Mouse (Mus musculus) Patski (cell line): ENCODE results near the gene Ndst2. TPM values are rescaled to one million over a fixed set of nuclear protein-coding genes. Genes with fewer than 3 reads are reported as not detected.

Source experiments
- ATAC-seq: fragments of 100-300 bp; one replicate; pipeline ENCODE4 v1.8.0; 2021
- CTCF ChIA-PET: fragments of 350-600 bp; sonication (Branson Sonifier 250); formaldehyde crosslinking; loops from one replicate; lab custom pipeline; 2022; ENCODE audit warnings: inconsistent platforms; lab: Charles Lee
- POLR2A ChIA-PET: fragments of 350-600 bp; sonication (Branson Sonifier 250); formaldehyde crosslinking; loops from one replicate; lab custom pipeline; 2022; ENCODE audit warnings: antibody characterized with exemption, inconsistent platforms; lab: Charles Lee
- DNase-seq: peaks from one replicate; pipeline ENCODE4 v3.0.0-alpha.2; 2011; ENCODE audit warnings: low read depth, low spot score
- H3K27me3 ChIP-seq: fragments of 371-371 bp; one replicate; pipeline ENCODE4 v1.5.1; 2021
- CTCF ChIP-seq: fragments of 100-300 bp; IDR thresholded peaks from one replicate; pipeline ENCODE4 v1.5.1; 2021
- in situ Hi-C: fragments of 300-500 bp; cut with MboI; formaldehyde crosslinking; loops from 3 replicates; pipeline ENCODE4 v1.11.1; 2018; ENCODE audit warnings: low pct_unique_long_range_greater_than_20kb, mixed read lengths
- polyA plus RNA-seq: library from polyadenylated mRNA; unstranded; gene quantifications from one replicate; pipeline ENCODE4 v1.2.3, GENCODE M21; 2021

Gene Ndst2
- polyA plus RNA-seq, 1 experiment from 2014 or later, result 44.6 TPM

DNA sequence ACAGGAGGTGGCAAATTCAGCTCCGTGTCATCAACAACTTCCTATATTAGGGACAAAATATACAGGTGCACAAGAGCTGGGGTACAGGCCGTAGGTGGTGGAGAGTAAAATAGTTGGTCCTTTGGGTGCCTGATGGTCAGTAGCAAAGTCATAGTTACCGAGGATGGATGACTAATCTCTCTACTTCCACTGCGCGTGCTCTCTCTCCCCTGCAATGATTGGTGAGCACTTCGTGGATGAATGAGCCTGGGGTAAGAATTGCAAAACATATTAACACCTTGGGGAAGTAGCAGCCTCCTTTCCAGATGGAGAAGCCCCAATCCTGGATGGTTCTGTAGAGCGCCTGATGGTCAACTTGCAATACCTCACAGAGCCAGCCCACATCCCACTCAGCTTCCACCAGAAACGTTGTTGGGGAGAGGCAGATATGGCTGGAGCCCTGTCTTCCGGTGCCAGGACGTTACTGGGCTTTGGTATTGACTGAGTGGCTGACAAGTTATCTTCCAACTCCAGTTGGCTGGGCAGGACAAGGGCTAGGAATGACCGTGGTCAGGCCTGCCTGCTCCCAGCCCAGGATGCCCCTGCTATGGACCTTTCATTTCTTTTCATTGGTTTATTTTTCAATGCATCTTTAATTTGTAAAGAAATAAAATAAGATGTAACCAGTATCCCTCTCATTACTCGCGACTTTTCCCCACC is 40.0 kb downstream of the Ndst2 start:
- CTCF ChIA-PET, result interaction anchor here (1.8 kb wide), 1 partner anchor 12 kb away, joined by 6 read pairs; no protein-coding TSS in a partner anchor
- H3K27me3 ChIP-seq, result no peaks in the 10 kb centered on the region
- ATAC-seq (peak; percentile 28), DNase-seq (no peak)
- in situ Hi-C loops, result no loop called here
- TF ChIP-seq CTCF, result no peak
- POLR2A ChIA-PET, result interaction anchor here (0.9 to 1.9 kb wide), 5 partner anchors 9 to 20 kb away, joined by 3 to 5 read pairs (median 4); partner anchors contain the start of gene Chchd1

- H3K27me3 ChIP-seq, result no peaks in the 10 kb centered on the region
- TF ChIP-seq CTCF, result no peak
- CTCF ChIA-PET, result interaction anchor here (0.7 to 1.8 kb wide), 3 partner anchors 9 to 24 kb away, joined by 3 to 6 read pairs (median 4); no protein-coding TSS in a partner anchor
- POLR2A ChIA-PET, result interaction anchor here (1.2 to 1.9 kb wide), 4 partner anchors 9 to 21 kb away, joined by 3 to 5 read pairs (median 4); partner anchors contain the start of gene Chchd1
- in situ Hi-C loops, result no loop called here
- ATAC-seq, result no peak
- no peak for DNase-seq
Observed at GRCm38 (mm10) chr14:20693589-20694101, 40.7 kb downstream of the Ndst2 start.

DNA sequence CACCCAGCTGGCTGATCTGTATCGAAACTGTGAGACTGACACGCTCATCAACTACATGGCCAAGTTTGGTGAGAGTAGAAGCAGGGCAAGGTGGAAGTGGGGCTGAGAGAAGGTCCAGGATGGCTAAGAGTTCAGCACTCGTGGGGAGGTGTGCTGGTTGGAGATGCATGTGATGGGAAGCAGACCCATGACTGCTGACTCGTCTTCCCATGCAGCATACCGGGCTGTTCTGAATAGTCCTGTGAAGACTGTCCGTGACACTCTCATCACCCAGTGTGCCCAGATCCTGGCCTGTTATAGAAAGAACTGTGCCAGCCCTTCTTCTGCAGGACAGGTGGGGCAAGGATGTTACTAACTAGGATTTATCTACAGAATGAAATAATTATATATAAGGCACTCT is 42.6 kb downstream of the Ndst2 start:
- ChIA-PET POLR2A (no interaction called here), CTCF (no interaction called here)
- H3K27me3 ChIP-seq, result no peaks in the 10 kb centered on the region
- DNase-seq (no peak), ATAC-seq (no peak)
- in situ Hi-C loops, result no loop called here
- no peak for TF ChIP-seq CTCF

DNA sequence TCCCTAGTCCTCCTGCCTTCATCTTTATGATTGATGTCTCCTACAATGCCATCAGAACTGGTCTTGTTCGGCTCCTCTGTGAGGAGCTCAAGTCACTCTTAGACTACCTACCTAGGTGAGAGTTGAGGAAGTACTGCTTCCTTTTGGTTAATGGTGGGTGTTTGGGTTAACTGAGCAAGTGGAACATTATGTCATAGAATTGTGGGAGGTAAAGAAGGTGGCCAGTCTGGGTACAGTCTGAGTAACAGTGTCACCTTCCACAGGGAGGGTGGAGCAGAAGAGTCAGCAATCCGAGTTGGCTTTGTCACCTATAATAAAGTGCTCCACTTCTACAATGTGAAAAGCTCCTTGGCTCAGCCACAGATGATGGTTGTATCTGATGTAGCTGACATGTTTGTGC is 45.4 kb downstream of the Ndst2 start:
- ChIA-PET POLR2A (no interaction called here), CTCF (no interaction called here)
- in situ Hi-C loops, result no loop called here
- no peak for TF ChIP-seq CTCF
- ATAC-seq (no peak), DNase-seq (no peak)
- H3K27me3 ChIP-seq, result no peaks in the 10 kb centered on the region

DNA sequence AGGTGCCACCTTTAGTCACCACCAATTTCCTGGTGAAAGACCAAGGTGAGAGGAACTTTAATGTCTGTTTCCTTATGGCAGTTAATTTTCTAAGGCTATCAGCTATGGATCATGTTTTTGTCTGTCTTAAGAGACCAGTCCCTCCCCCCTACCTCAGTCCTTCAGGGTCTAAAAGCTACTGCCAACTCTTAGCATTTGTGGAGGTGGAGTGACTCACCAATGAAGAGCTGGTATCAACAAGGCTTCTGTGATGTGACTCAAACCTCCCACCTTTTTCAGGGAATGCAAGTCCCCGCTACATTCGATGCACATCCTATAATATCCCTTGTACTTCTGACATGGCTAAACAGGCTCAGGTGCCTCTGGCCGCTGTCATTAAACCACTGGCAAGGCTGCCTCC is 47.8 kb downstream of the Ndst2 start:
- POLR2A ChIA-PET, result no interaction called here
- no peak for ATAC-seq
- CTCF ChIA-PET, result interaction anchor here (1.4 kb wide), 1 partner anchor 10 kb away, joined by 3 read pairs; no protein-coding TSS in a partner anchor
- in situ Hi-C loops, result no loop called here
- no peak for TF ChIP-seq CTCF
- no peak for DNase-seq
- H3K27me3 ChIP-seq, result no peaks in the 10 kb centered on the region

- no peak for ATAC-seq
- DNase-seq, result no peak
- CTCF ChIA-PET, result interaction anchor here (1.6 kb wide), 1 partner anchor 11 kb away, joined by 6 read pairs; no protein-coding TSS in a partner anchor
Observed at GRCm38 (mm10) chr14:20682498-20682897, 51.9 kb downstream of the Ndst2 start.

GRCm38 (mm10) chr14:20681742-20682141 is 52.6 kb downstream of the Ndst2 start:
- no peak for TF ChIP-seq CTCF
- H3K27me3 ChIP-seq, result no peaks in the 10 kb centered on the region
- ChIA-PET POLR2A (no interaction called here), CTCF (interaction anchor here (1.6 kb wide), 1 partner anchor 12 kb away, joined by 6 read pairs; no protein-coding TSS in a partner anchor)
- ATAC-seq, result no peak
- in situ Hi-C loops, result no loop called here
- DNase-seq, result no peak

More at GRCm38 (mm10) chr14:20682498-20682897, 51.9 kb downstream of the Ndst2 start:
- POLR2A ChIA-PET, result interaction anchor here (0.7 to 1.1 kb wide), 3 partner anchors 11 to 249 kb away, joined by 3 read pairs; partner anchors contain the start of gene Fut11
- in situ Hi-C loops, result no loop called here
- no peaks in the 10 kb centered on the region for H3K27me3 ChIP-seq
- TF ChIP-seq CTCF, result no peak

- in situ Hi-C loops, result no loop called here
- DNase-seq, result no peak
- ChIA-PET CTCF (no interaction called here), POLR2A (no interaction called here)
- H3K27me3 ChIP-seq, result no peaks in the 10 kb centered on the region
- no peak for ATAC-seq
- TF ChIP-seq CTCF, result no peak
Observed at GRCm38 (mm10) chr14:20677906-20678305, 56.5 kb downstream of the Ndst2 start.

DNA sequence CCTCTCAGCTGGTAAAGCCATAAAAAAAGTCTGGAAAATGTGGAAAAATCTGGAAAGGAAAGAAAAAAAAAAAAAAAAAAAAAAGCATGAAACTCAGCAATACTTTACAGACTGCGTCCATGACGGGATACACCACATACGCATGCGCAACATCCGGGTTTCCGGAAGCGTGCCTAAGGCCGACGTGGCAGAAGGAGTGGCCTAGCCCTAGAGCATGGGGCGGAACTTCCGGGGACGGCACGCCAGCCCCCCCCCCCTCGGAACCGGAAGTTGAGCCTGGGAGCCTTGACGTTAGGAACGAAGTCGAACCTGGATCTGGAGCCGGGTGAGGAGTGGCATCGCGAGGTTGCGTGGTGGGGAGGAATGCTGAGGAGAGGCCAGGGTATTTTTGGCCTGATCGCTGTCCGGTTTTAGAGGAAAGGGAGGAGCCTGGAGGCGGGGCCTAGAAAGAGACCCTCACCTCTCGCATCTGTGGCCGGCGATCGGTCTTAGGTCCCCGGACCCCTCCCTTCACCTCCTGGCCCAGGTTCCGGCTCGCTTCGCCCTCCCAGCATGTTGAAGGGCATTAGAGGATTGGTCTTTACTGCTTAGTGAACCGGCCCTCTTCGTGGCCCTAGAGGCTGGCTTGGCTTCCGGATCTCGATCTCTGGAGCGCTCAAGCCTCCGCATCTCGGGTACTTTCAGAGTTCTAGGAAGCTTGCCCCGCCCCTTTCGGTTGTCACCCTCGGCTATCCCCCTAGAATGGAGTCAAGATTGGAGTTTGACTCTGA is 60.1 kb downstream of the Ndst2 start, which contains the start of gene Sec24c:
Sec24c (plus strand) TSS at position 245 of the 770 bp plus-strand sequence.
- no peak for TF ChIP-seq CTCF
- peak; percentile 86 for ATAC-seq
- POLR2A ChIA-PET, result interaction anchor here (0.6 to 1.1 kb wide), 9 partner anchors 9 to 137 kb away, joined by 3 to 6 read pairs (median 4); partner anchors contain the start of gene Usp54
- peak; percentile 88 for DNase-seq
- CTCF ChIA-PET, result interaction anchor here (0.9 to 1.5 kb wide), 3 partner anchors 11 to 130 kb away, joined by 3 to 5 read pairs (median 3); no protein-coding TSS in a partner anchor
- in situ Hi-C loops, result no loop called here
- H3K27me3 ChIP-seq, result no peaks in the 10 kb centered on the region

GRCm38 (mm10) chr14:20673735-20674063 is 60.7 kb downstream of the Ndst2 start:
- in situ Hi-C loops, result no loop called here
- CTCF ChIA-PET, result interaction anchor here (0.8 to 1.5 kb wide), 4 partner anchors 10 to 130 kb away, joined by 3 to 5 read pairs (median 4); no protein-coding TSS in a partner anchor
- DNase-seq (no peak), ATAC-seq (no peak)
- no peak for TF ChIP-seq CTCF
- POLR2A ChIA-PET, result interaction anchor here (0.6 to 1.0 kb wide), 8 partner anchors 8 to 137 kb away, joined by 3 to 6 read pairs (median 4); partner anchors contain the start of gene Usp54
- H3K27me3 ChIP-seq, result no peaks in the 10 kb centered on the region

Other genes starting within 250 kb of the Ndst2 start
- 0.65 TPM for gene Mss51, start 237.7 kb downstream of the Ndst2 start, polyA plus RNA-seq
- 61.1 TPM for gene Ppp3cb, start 188.0 kb downstream of the Ndst2 start, polyA plus RNA-seq
- gene Usp54, start 93.5 kb downstream of the Ndst2 start, polyA plus RNA-seq, result 21.6 TPM
- gene Myoz1, start 78.0 kb downstream of the Ndst2 start, polyA plus RNA-seq, result not detected
- 0.55 TPM for gene Synpo2l, start 66.2 kb downstream of the Ndst2 start, polyA plus RNA-seq
- 113 TPM for gene Sec24c, start 60.3 kb downstream of the Ndst2 start, polyA plus RNA-seq
- 9.2 TPM for gene Fut11, start 39.6 kb downstream of the Ndst2 start, polyA plus RNA-seq
- 96.6 TPM for gene Chchd1, start 31.6 kb downstream of the Ndst2 start, polyA plus RNA-seq
- gene Zswim8, start 27.0 kb downstream of the Ndst2 start, polyA plus RNA-seq, result 162 TPM
- gene Camk2g, start 59.5 kb upstream of the Ndst2 start, polyA plus RNA-seq, result 51.7 TPM
- 88.3 TPM for gene Plau, start 102.1 kb upstream of the Ndst2 start, polyA plus RNA-seq
- gene Vcl, start 194.8 kb upstream of the Ndst2 start, polyA plus RNA-seq, result 255 TPM